Mouse (Mus musculus): ENCODE measurements at regions not wholly inside any gene's neighbourhood (a gene's known extent, or its start where the extent isn't known, plus 50 kb on each side); places are given as distances from the start of the nearest gene placed in this dataset.

GRCm38 (mm10) chr14:88842746-88843145, 371.6 kb upstream of the Pcdh20 start:
- DNase-seq (ENCODE audit: low read depth): no peak
- TF ChIP-seq CTCF (IDR thresholded peaks at IDR 0.05; ENCODE audit: borderline replicate concordance, extremely low read depth, insufficient read depth, insufficient read length) (no peak), POLR2A (IDR thresholded peaks at IDR 0.05; ENCODE audit: borderline replicate concordance, extremely low read depth, insufficient read depth, insufficient read length, poor library complexity, severe bottlenecking) (no peak)

- DNase-seq (ENCODE audit: low read depth): peak; percentile 76
- TF ChIP-seq POLR2A (IDR thresholded peaks at IDR 0.05; ENCODE audit: borderline replicate concordance, extremely low read depth, insufficient read depth, insufficient read length, poor library complexity, severe bottlenecking) (no peak), CTCF (IDR thresholded peaks at IDR 0.05; ENCODE audit: borderline replicate concordance, extremely low read depth, insufficient read depth, insufficient read length) (no peak)
Observed at GRCm38 (mm10) chr14:88805699-88806098, 334.5 kb upstream of the Pcdh20 start.

- no peak for TF ChIP-seq CTCF (IDR thresholded peaks at IDR 0.05; ENCODE audit: borderline replicate concordance, extremely low read depth, insufficient read depth, insufficient read length)
- no peak for TF ChIP-seq POLR2A (IDR thresholded peaks at IDR 0.05; ENCODE audit: borderline replicate concordance, extremely low read depth, insufficient read depth, insufficient read length, poor library complexity, severe bottlenecking)
- peak; percentile 45 for DNase-seq (ENCODE audit: low read depth)
Observed at GRCm38 (mm10) chr14:88801328-88801727, 330.1 kb upstream of the Pcdh20 start.

- peak; percentile 65 for DNase-seq (ENCODE audit: low read depth)
- no peak for TF ChIP-seq POLR2A (IDR thresholded peaks at IDR 0.05; ENCODE audit: borderline replicate concordance, extremely low read depth, insufficient read depth, insufficient read length, poor library complexity, severe bottlenecking)
- no peak for TF ChIP-seq CTCF (IDR thresholded peaks at IDR 0.05; ENCODE audit: borderline replicate concordance, extremely low read depth, insufficient read depth, insufficient read length)
Observed at GRCm38 (mm10) chr14:88800493-88800892, 329.3 kb upstream of the Pcdh20 start.

Data from brain, embryonic 14.5 days (tissue).